Mouse (Mus musculus) limb, embryonic 14.5 days (tissue): ENCODE data around the gene Prkaa1. TPM values are rescaled to one million over a fixed set of nuclear protein-coding genes. Genes with fewer than 3 reads are reported as not detected.

Source experiments
- ATAC-seq: fragments of 200-750 bp; cut with Nextera tagmentation; 2 replicates; pipeline ENCODE4 v1.8.0; 2017; ENCODE audit warnings: low read depth, moderate number of reproducible peaks, moderate TSS enrichment; ENCODE audit not compliant: low FRiP score
- DNase-seq: peaks from one replicate; pipeline ENCODE4 v3.0.0-alpha.2; 2015; ENCODE audit warnings: low spot score
- H3K27ac ChIP-seq: fragments of 300-500 bp; sonication (generic); replicated peaks from 2 replicates; pipeline ENCODE4 v1.5.1; 2014; ENCODE audit warnings: low read depth, mild to moderate bottlenecking, low read length, moderate library complexity, mixed read lengths
- H3K27me3 ChIP-seq: fragments of 300-500 bp; sonication (generic); 2 replicates; pipeline ENCODE4 v1.6.1; 2014; ENCODE audit warnings: low read length, mixed read lengths; ENCODE audit not compliant: control insufficient read depth, insufficient read depth
- H3K36me3 ChIP-seq: fragments of 300-500 bp; sonication (generic); 2 replicates; pipeline ENCODE4 v1.6.1; 2014; ENCODE audit warnings: mild to moderate bottlenecking, low read length, moderate library complexity, mixed read lengths; ENCODE audit not compliant: control insufficient read depth, insufficient read depth
- H3K4me1 ChIP-seq: fragments of 300-500 bp; sonication (generic); 2 replicates; pipeline ENCODE4 v1.6.1; 2014; ENCODE audit warnings: antibody characterized with exemption, low read length, mixed read lengths; ENCODE audit not compliant: control insufficient read depth, insufficient read depth
- H3K4me2 ChIP-seq: fragments of 300-500 bp; sonication (generic); replicated peaks from 2 replicates; pipeline ENCODE4 v1.6.1; 2014; ENCODE audit warnings: low read depth, mild to moderate bottlenecking, low read length, moderate library complexity; ENCODE audit not compliant: severe bottlenecking
- H3K4me3 ChIP-seq: fragments of 300-500 bp; sonication (generic); replicated peaks from 2 replicates; pipeline ENCODE4 v1.5.1; 2014; ENCODE audit warnings: low read length
- H3K9ac ChIP-seq: fragments of 300-500 bp; sonication (generic); 2 replicates; pipeline ENCODE4 v1.6.1; 2014; ENCODE audit warnings: mild to moderate bottlenecking, low read depth, low read length, moderate library complexity; ENCODE audit not compliant: severe bottlenecking
- H3K9me3 ChIP-seq: fragments of 300-500 bp; sonication (generic); 2 replicates; pipeline ENCODE4 v1.6.1; 2016; ENCODE audit warnings: low read length; ENCODE audit not compliant: control insufficient read depth
- POLR2A ChIP-seq: fragments of 200-500 bp; IDR thresholded peaks from 2 replicates; pipeline ENCODE4 v1.8.0; 2012; ENCODE audit warnings: inconsistent platforms, mild to moderate bottlenecking, moderate library complexity, borderline replicate concordance; ENCODE audit not compliant: insufficient read depth, insufficient read length; ENCODE audit errors: extremely low read depth
- WGBS: fragments of 180-500 bp; shearing (Covaris S2); extraction: QIAGEN DNeasy Blood & Tissue Kit; methylation state at CpG from one replicate; pipeline ENCODE4 v1.1.7; 2014; 5-methylcytosine and 5-hydroxymethylcytosine counted together
- polyA plus RNA-seq, 2 experiments: library from polyadenylated mRNA; depleted of rRNA in 1 of 2; stranded (reverse) in 1 of 2; unstranded in 1 of 2; fragments of >200 nt; fragmentation: Nextera tagmentation in 1 of 2; extraction: Ambion mirVana in 1 of 2; gene quantifications; 2 replicates each; pipeline versions ENCODE4 v1.2.1 to v1.2.3; 2012 to 2014

Prkaa1 gene
- polyA plus RNA-seq, 2 experiments, result 13.5 to 17.7 TPM

- Histone ChIP-seq H3K9me3 (no peaks in the 10 kb centered on the region), H3K9ac (peak within 1 kb of the TSS; percentile 77), H3K36me3 (peaks cover 8% of the 10 kb centered on the region), H3K27me3 (no peaks in the 10 kb centered on the region), H3K4me1 (peaks cover 8% of the 10 kb centered on the region), H3K27ac (peak within 1 kb of the TSS; percentile 72), H3K4me2 (peak within 1 kb of the TSS; percentile 74), H3K4me3 (peak within 1 kb of the TSS; percentile 94)
- peak; percentile 71 for ATAC-seq
- WGBS, result under 1% methylated on average over 55 of the region's 55 CpGs
- peak; percentile 85 for DNase-seq
- no peak for TF ChIP-seq POLR2A
These were observed 42.0 kb downstream of the Prkaa1 start, which contains the start of gene Ttc33 for GRCm38 (mm10) chr15:5185366-5186292. TSS of gene Ttc33 (plus strand) at chr15:5185525.

DNA sequence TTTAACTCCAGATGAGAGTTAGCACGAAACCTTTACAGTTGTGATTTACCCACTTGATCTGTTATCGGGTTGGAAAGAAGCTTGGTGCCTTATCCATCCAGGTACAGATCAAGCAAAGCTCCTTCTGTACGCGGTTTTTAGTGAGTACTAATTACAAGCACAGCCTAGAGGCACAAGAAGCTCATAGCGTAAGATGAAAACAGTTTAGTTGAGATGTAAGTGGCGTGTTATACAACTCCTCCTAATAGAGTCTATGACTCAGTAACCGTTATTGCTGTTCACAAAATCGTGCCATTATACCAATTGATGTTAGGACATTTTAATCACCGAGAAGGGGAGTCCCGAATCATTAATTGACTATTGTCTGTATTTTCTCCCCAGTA is 42.6 kb downstream of the Prkaa1 start:
- Histone ChIP-seq H3K9ac (peak overlapping the region; percentile 77), H3K9me3 (no peaks in the 10 kb centered on the region), H3K4me3 (peak overlapping the region; percentile 94), H3K36me3 (peaks cover 12% of the 10 kb centered on the region), H3K4me1 (peaks cover 8% of the 10 kb centered on the region), H3K27ac (0 out of 2 replicates have a peak overlapping the region, but pooled peaks have one; percentile 72), H3K4me2 (peak overlapping the region; percentile 74), H3K27me3 (no peaks in the 10 kb centered on the region)
- 32% methylated on average over 10 of the region's 10 CpGs for WGBS
- TF ChIP-seq POLR2A, result no peak
- ATAC-seq (no peak), DNase-seq (no peak)

DNA sequence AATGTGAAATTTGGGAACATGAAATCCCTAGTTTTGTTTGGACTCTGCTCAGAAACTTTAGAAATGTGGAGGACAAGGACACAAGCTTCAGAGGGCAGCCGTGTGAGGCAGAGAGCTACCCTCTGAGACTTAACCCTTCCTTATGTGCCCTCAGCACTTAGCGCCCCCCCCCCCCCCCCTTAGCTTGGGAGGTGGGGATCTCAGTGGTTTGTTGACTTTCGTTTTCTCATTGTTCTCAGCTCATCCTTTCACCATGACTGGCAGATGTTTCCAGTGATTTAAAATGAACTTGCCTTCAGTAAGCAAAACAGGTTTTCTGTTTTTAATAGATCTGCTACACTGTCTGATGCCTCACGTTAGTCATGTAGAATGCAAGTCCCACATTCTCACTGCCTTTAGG is 43.5 kb downstream of the Prkaa1 start:
- Histone ChIP-seq H3K36me3 (peaks cover 18% of the 10 kb centered on the region), H3K27me3 (no peaks in the 10 kb centered on the region), H3K27ac (no peak overlapping the region), H3K4me1 (peaks cover 8% of the 10 kb centered on the region), H3K4me3 (no peak overlapping the region), H3K9me3 (no peaks in the 10 kb centered on the region), H3K4me2 (no peak overlapping the region), H3K9ac (no peak overlapping the region)
- DNase-seq (no peak), ATAC-seq (no peak)
- no peak for TF ChIP-seq POLR2A
- 50% methylated on average over 4 of the region's 4 CpGs for WGBS

DNA sequence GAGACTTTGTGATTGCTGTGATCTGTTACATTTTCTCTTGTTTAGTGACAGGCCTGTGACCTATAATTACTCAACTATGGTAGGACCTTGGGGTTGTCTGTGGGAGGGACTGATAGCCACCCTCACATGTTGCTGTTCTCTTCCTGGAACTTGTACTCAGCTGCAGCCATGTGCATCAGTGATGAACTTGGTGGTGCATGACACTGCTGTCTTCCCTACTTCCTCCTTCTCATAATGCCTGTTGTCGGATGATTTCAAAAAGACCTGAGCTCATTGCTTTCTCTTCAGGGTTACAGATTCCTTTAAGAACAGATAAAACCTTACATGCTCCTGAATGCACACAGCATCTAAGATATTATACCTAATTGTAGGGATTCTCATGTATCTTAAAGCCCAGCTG is 44.4 kb downstream of the Prkaa1 start:
- Histone ChIP-seq H3K9me3 (no peaks in the 10 kb centered on the region), H3K4me1 (peaks cover 8% of the 10 kb centered on the region), H3K27me3 (no peaks in the 10 kb centered on the region), H3K4me3 (no peak overlapping the region), H3K4me2 (no peak overlapping the region), H3K9ac (no peak overlapping the region), H3K36me3 (peaks cover 18% of the 10 kb centered on the region), H3K27ac (no peak overlapping the region)
- ATAC-seq, result no peak
- WGBS, result 93% methylated on average over 1 of the region's 1 CpGs
- no peak for DNase-seq
- TF ChIP-seq POLR2A, result no peak

GRCm38 (mm10) chr15:5189504-5190093 is 45.9 kb downstream of the Prkaa1 start:
- DNase-seq (no peak), ATAC-seq (no peak)
- no peak overlapping the region for H3K9ac ChIP-seq
- no peak overlapping the region for H3K27ac ChIP-seq
- WGBS, result 71% methylated on average over 10 of the region's 10 CpGs
- TF ChIP-seq POLR2A, result no peak
- H3K27me3 ChIP-seq, result no peaks in the 10 kb centered on the region
- H3K4me3 ChIP-seq, result no peak overlapping the region
- no peaks in the 10 kb centered on the region for H3K9me3 ChIP-seq
- peaks cover 21% of the 10 kb centered on the region for H3K36me3 ChIP-seq
- peaks cover 5% of the 10 kb centered on the region for H3K4me1 ChIP-seq
- no peak overlapping the region for H3K4me2 ChIP-seq
